In genomic region chr9:90166615-90167014, GRCm38 (mm10) we compare ENCODE assay signal across 15 mouse cellular contexts. TPM values are rescaled to one million over a fixed set of nuclear protein-coding genes. Genes with fewer than 3 reads are reported as not detected.
DNase-seq lines count a peak whose midpoint lies in the region; ATAC-seq and TF ChIP-seq lines count a peak whose summit lies in the region.
"Had no signal": no experiment of that assay in that cellular context is flagged by ENCODE, and none has a peak within 500 bp of the region (broad histone marks: within the 10 kb centered on the region; RNA-seq: fewer than 3 reads in every experiment).

No protein-coding gene starts in this region.

- ATAC-seq in heart, embryonic 11.5 days (replicated peaks; ENCODE audit: insufficient number of reproducible peaks, low FRiP score, low TSS enrichment) = no peak
- ATAC-seq: forebrain, embryonic 13.5 days had no signal

- H3K27ac ChIP-seq in heart, embryonic 11.5 days (ENCODE audit: low read depth, low read length) = no peak overlapping the region
- H3K27ac ChIP-seq: embryonic facial prominence, embryonic 15.5 days; forebrain, embryonic 13.5 days; hindbrain, embryonic 15.5 days; limb, embryonic 10.5 days had no signal

- no peaks in the 10 kb centered on the region for H3K9me3 ChIP-seq in heart, embryonic 11.5 days (replicated peaks; ENCODE audit: control insufficient read depth, low read length)
- H3K9me3 ChIP-seq: embryonic facial prominence, embryonic 15.5 days; forebrain, embryonic 13.5 days; hindbrain, embryonic 15.5 days; limb, embryonic 10.5 days had no signal

- DNase-seq in heart, adult 9 months (ENCODE audit: low spot score in 2 of 2) = peak; percentile 63 to 73
- DNase-seq in lung, adult 2 months = peak; percentile 10
- DNase-seq in lung, postnatal 14 days = no peak
- peak; percentile 76 for DNase-seq in heart, postnatal 4 days
- no peak for DNase-seq in left cerebral cortex, adult 9 months (ENCODE audit: low spot score in 2 of 2)
- DNase-seq: adrenal gland, adult 2 months; gastrocnemius, postnatal 25 days; right cerebral cortex, postnatal 25 days had no signal

- TF ChIP-seq POLR2A in lung, adult 2 months (IDR thresholded peaks at IDR 0.05; ENCODE audit: borderline replicate concordance, extremely low read depth, low read depth, low read length) = no peak
- no peak for TF ChIP-seq POLR2A in myocyte (IDR thresholded peaks at IDR 0.05; ENCODE audit: insufficient read length, low read depth)

- no peak overlapping the region for H3K9ac ChIP-seq in heart, embryonic 11.5 days (ENCODE audit: low read depth, low read length)
- H3K9ac ChIP-seq: embryonic facial prominence, embryonic 15.5 days; forebrain, embryonic 13.5 days; hindbrain, embryonic 15.5 days had no signal

- no peak overlapping the region for H3K4me2 ChIP-seq in heart, embryonic 11.5 days
- peak overlapping the region; percentile 12 for H3K4me2 ChIP-seq in myocyte (ENCODE audit: low read depth)
- H3K4me2 ChIP-seq: embryonic facial prominence, embryonic 15.5 days; forebrain, embryonic 13.5 days; hindbrain, embryonic 15.5 days had no signal

- H3K36me3 ChIP-seq in heart, embryonic 11.5 days (ENCODE audit: control insufficient read depth, insufficient read depth, low read length) = no peaks in the 10 kb centered on the region
- H3K36me3 ChIP-seq in myocyte (ENCODE audit: control insufficient read depth, insufficient read depth) = no peaks in the 10 kb centered on the region
- H3K36me3 ChIP-seq: embryonic facial prominence, embryonic 15.5 days; hindbrain, embryonic 15.5 days had no signal

- H3ac ChIP-seq in myocyte (ENCODE audit: control insufficient read depth, insufficient read length) = no peak overlapping the region

- H3K4me1 ChIP-seq in heart, embryonic 11.5 days (ENCODE audit: control insufficient read depth, insufficient read depth, low read length) = peaks cover 8% of the 10 kb centered on the region; the same call in 1 of the 2 replicates
- H3K4me1 ChIP-seq in lung, adult 2 months (ENCODE audit: control insufficient read depth, insufficient read depth, low read length) = peaks cover 3% of the 10 kb centered on the region; the same call in 1 of the 2 replicates

- no peak overlapping the region for H3K4me3 ChIP-seq in heart, embryonic 11.5 days (ENCODE audit: low read depth, low read length)
- no peak overlapping the region for H3K4me3 ChIP-seq in lung, adult 2 months (replicated peaks; ENCODE audit: extremely low read depth, low read depth, low read length)
- H3K4me3 ChIP-seq in myocyte = no peak overlapping the region
- H3K4me3 ChIP-seq: embryonic facial prominence, embryonic 15.5 days; forebrain, embryonic 13.5 days; hindbrain, embryonic 15.5 days; limb, embryonic 10.5 days had no signal

- H3K79me2 ChIP-seq in myocyte (ENCODE audit: control insufficient read depth, insufficient read depth) = peaks cover 20% of the 10 kb centered on the region

- peaks cover 11% of the 10 kb centered on the region; the same call in 1 of the 2 replicates for H3K27me3 ChIP-seq in heart, embryonic 11.5 days (ENCODE audit: control insufficient read depth, insufficient read depth, low read length)
- H3K27me3 ChIP-seq in myocyte (ENCODE audit: control insufficient read depth, insufficient read depth, insufficient read length) = no peaks in the 10 kb centered on the region
- H3K27me3 ChIP-seq: embryonic facial prominence, embryonic 15.5 days; forebrain, embryonic 13.5 days; hindbrain, embryonic 15.5 days had no signal

- no peak for TF ChIP-seq CTCF in lung, adult 2 months (IDR thresholded peaks at IDR 0.05; ENCODE audit: insufficient read depth, low read length)

- WGBS in heart, embryonic 11.5 days (ENCODE audit: insufficient replicate concordance) = 76% methylated on average over 5 of the region's 5 CpGs
- 36% methylated on average over 5 of the region's 5 CpGs for WGBS in lung, adult 2 months

TF ChIP-seq in myocyte, 11 proteins besides CTCF, POLR2A, EP300 and RAD21:
- TF ChIP-seq POLR2AphosphoS2 (IDR thresholded peaks at IDR 0.05; ENCODE audit: insufficient read length, low read depth) (no peak), MYOD1 (IDR thresholded peaks at IDR 0.05; ENCODE audit: control insufficient read depth in 1 of 3, insufficient read length in 2 of 3, low read depth in 2 of 3) (peak in 2 of 3 experiments; percentile 71 to 79)

RNA-seq across cellular contexts. Expression of gene Adamts7, which starts 3.7 kb away (rescaled TPM):
- 4.2 and 4.9 TPM in 2 replicates for polyA plus RNA-seq in heart, embryonic 11.5 days (2014; fragmentation: Nextera tagmentation; extraction: Ambion mirVana)
- 5.6 and 7.2 TPM in 2 replicates for polyA plus RNA-seq in lung, adult 2 months (2012; rRNA removed)
- 10 to 100 TPM; 17.5 to 17.6 TPM for total RNA-seq in heart, postnatal 4 days (2021)
- 19.9 TPM for polyA plus RNA-seq in myocyte (2012; fragmentation: generic; extraction: Trizol)
- total RNA-seq: megakaryocyte-erythroid progenitor cell, adult 5-6 weeks had no signal

RNA-seq across cellular contexts. Expression of gene Morf4l1, which starts 52.0 kb away (rescaled TPM):
- 376 and 383 TPM in 2 replicates for polyA plus RNA-seq in heart, embryonic 11.5 days (2014; fragmentation: Nextera tagmentation; extraction: Ambion mirVana)
- 76.6 and 127 TPM in 2 replicates for polyA plus RNA-seq in lung, adult 2 months (2012; rRNA removed)
- 100 to 1,000 TPM; 325 to 333 TPM for total RNA-seq in heart, postnatal 4 days (2021)
- 204 TPM for polyA plus RNA-seq in myocyte (2012; fragmentation: generic; extraction: Trizol)

Comparison
In these comparisons a context has a peak if more than half of its experiments do, and no peak if none do; other contexts are left out.
1. DNase-seq: peak in heart, adult 9 months (2 of 2), lung, adult 2 months (single experiment) and heart, postnatal 4 days (single experiment); none in lung, postnatal 14 days (single experiment) and left cerebral cortex, adult 9 months (0 of 2).